Mouse (Mus musculus) limb, embryonic 14.5 days (tissue): ENCODE data around the gene Rnf217. TPM values are rescaled to one million over a fixed set of nuclear protein-coding genes. Genes with fewer than 3 reads are reported as not detected.

Experiments used
- ATAC-seq: fragments of 200-750 bp; cut with Nextera tagmentation; 2 replicates; pipeline ENCODE4 v1.8.0; 2017; ENCODE audit warnings: low read depth, moderate number of reproducible peaks, moderate TSS enrichment; ENCODE audit not compliant: low FRiP score
- DNase-seq: peaks from one replicate; pipeline ENCODE4 v3.0.0-alpha.2; 2015; ENCODE audit warnings: low spot score
- H3K27ac ChIP-seq: fragments of 300-500 bp; sonication (generic); replicated peaks from 2 replicates; pipeline ENCODE4 v1.5.1; 2014; ENCODE audit warnings: low read depth, mild to moderate bottlenecking, low read length, moderate library complexity, mixed read lengths
- H3K27me3 ChIP-seq: fragments of 300-500 bp; sonication (generic); 2 replicates; pipeline ENCODE4 v1.6.1; 2014; ENCODE audit warnings: low read length, mixed read lengths; ENCODE audit not compliant: control insufficient read depth, insufficient read depth
- H3K36me3 ChIP-seq: fragments of 300-500 bp; sonication (generic); 2 replicates; pipeline ENCODE4 v1.6.1; 2014; ENCODE audit warnings: mild to moderate bottlenecking, low read length, moderate library complexity, mixed read lengths; ENCODE audit not compliant: control insufficient read depth, insufficient read depth
- H3K4me1 ChIP-seq: fragments of 300-500 bp; sonication (generic); 2 replicates; pipeline ENCODE4 v1.6.1; 2014; ENCODE audit warnings: antibody characterized with exemption, low read length, mixed read lengths; ENCODE audit not compliant: control insufficient read depth, insufficient read depth
- H3K4me2 ChIP-seq: fragments of 300-500 bp; sonication (generic); replicated peaks from 2 replicates; pipeline ENCODE4 v1.6.1; 2014; ENCODE audit warnings: low read depth, mild to moderate bottlenecking, low read length, moderate library complexity; ENCODE audit not compliant: severe bottlenecking
- H3K4me3 ChIP-seq: fragments of 300-500 bp; sonication (generic); replicated peaks from 2 replicates; pipeline ENCODE4 v1.5.1; 2014; ENCODE audit warnings: low read length
- H3K9ac ChIP-seq: fragments of 300-500 bp; sonication (generic); 2 replicates; pipeline ENCODE4 v1.6.1; 2014; ENCODE audit warnings: mild to moderate bottlenecking, low read depth, low read length, moderate library complexity; ENCODE audit not compliant: severe bottlenecking
- H3K9me3 ChIP-seq: fragments of 300-500 bp; sonication (generic); 2 replicates; pipeline ENCODE4 v1.6.1; 2016; ENCODE audit warnings: low read length; ENCODE audit not compliant: control insufficient read depth
- POLR2A ChIP-seq: fragments of 200-500 bp; IDR thresholded peaks from 2 replicates; pipeline ENCODE4 v1.8.0; 2012; ENCODE audit warnings: inconsistent platforms, mild to moderate bottlenecking, moderate library complexity, borderline replicate concordance; ENCODE audit not compliant: insufficient read depth, insufficient read length; ENCODE audit errors: extremely low read depth
- WGBS: fragments of 180-500 bp; shearing (Covaris S2); extraction: QIAGEN DNeasy Blood & Tissue Kit; methylation state at CpG from one replicate; pipeline ENCODE4 v1.1.7; 2014; 5-methylcytosine and 5-hydroxymethylcytosine counted together
- polyA plus RNA-seq, 2 experiments: library from polyadenylated mRNA; depleted of rRNA in 1 of 2; stranded (reverse) in 1 of 2; unstranded in 1 of 2; fragments of >200 nt; fragmentation: Nextera tagmentation in 1 of 2; extraction: Ambion mirVana in 1 of 2; gene quantifications; 2 replicates each; pipeline versions ENCODE4 v1.2.1 to v1.2.3; 2012 to 2014

The Rnf217 gene
- polyA plus RNA-seq, 2 experiments: 3.8 to 4.4 TPM

DNA sequence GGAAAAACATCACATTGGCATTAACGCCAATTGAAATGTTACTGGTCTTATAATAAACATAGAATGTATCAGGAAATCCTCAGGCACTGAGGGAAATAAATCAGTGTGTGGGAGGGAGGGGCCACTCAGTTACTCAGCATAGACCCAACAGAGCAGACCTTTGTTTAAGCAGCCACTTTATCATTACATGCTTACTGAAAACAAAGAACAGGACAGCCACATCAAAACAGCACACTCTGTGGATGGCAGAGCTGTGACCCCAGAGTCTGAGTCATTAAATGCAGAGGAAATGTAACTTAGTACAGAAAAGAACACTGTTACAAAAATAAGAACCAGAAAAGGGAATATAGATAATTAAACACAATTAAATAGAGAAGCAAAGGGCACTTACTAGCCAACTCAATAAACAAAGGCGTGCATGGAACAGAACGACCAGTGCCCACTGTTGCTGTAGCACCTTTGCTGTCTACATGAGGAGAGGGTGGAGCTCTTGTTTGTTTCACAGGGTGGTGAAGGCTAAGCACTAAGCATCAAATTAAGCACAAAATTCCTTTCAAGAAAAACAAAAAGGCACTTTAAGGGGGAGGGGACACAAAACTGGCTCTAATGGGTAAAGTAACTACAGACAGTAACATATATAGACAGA is 16.8 kb downstream of the Rnf217 start:
- Histone ChIP-seq H3K36me3 (no peaks in the 10 kb centered on the region), H3K27me3 (no peaks in the 10 kb centered on the region), H3K9ac (no peak overlapping the region), H3K4me1 (peaks cover 14% of the 10 kb centered on the region; the same call in 1 of the 2 replicates), H3K4me3 (no peak overlapping the region), H3K4me2 (no peak overlapping the region), H3K9me3 (no peaks in the 10 kb centered on the region), H3K27ac (no peak overlapping the region)
- TF ChIP-seq POLR2A: no peak
- no peak for DNase-seq
- 39% methylated on average over 3 of the region's 3 CpGs for WGBS
- no peak for ATAC-seq

- ATAC-seq: no peak
- Histone ChIP-seq H3K27me3 (no peaks in the 10 kb centered on the region), H3K4me3 (no peak overlapping the region), H3K9ac (no peak overlapping the region), H3K36me3 (no peaks in the 10 kb centered on the region), H3K9me3 (no peaks in the 10 kb centered on the region), H3K4me2 (no peak overlapping the region), H3K27ac (no peak overlapping the region), H3K4me1 (no peaks in the 10 kb centered on the region)
- DNase-seq: no peak
- WGBS: 93% methylated on average over 4 of the region's 4 CpGs
- no peak for TF ChIP-seq POLR2A
These were observed 28.3 kb downstream of the Rnf217 start for GRCm38 (mm10) chr10:31580722-31581121.

GRCm38 (mm10) chr10:31580073-31580472 is 28.9 kb downstream of the Rnf217 start:
- WGBS: 83% methylated on average over 1 of the region's 1 CpGs
- H3K27me3 ChIP-seq: no peaks in the 10 kb centered on the region
- no peak overlapping the region for H3K4me3 ChIP-seq
- no peak overlapping the region for H3K27ac ChIP-seq
- TF ChIP-seq POLR2A: no peak
- no peaks in the 10 kb centered on the region for H3K4me1 ChIP-seq
- H3K9ac ChIP-seq: no peak overlapping the region
- H3K9me3 ChIP-seq: no peaks in the 10 kb centered on the region
- no peak overlapping the region for H3K4me2 ChIP-seq
- ATAC-seq (no peak), DNase-seq (no peak)
- no peaks in the 10 kb centered on the region for H3K36me3 ChIP-seq

DNA sequence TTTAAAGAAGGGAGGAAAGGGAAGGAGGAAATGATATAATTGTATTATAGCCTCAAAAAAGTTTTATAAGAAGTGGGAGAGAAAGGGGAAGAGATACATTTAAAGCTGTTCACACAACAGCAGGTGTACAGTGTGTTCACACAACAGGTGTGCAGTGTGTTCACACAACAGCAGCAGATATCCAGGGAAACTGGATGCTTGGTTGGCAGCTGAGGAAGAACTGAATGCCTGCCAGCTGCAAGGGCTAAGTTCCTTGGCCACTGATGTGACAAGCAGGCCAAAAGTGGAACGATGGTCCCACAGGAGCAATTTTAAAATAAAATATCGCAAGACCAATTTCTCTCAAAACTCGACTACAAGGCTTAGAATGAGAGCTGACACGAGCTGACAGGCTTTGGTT is 35.7 kb downstream of the Rnf217 start:
- WGBS: 77% methylated on average over 4 of the region's 4 CpGs
- DNase-seq (no peak), ATAC-seq (no peak)
- H3K4me2 ChIP-seq: no peak overlapping the region
- H3K27me3 ChIP-seq: no peaks in the 10 kb centered on the region
- H3K4me3 ChIP-seq: no peak overlapping the region
- TF ChIP-seq POLR2A: no peak
- no peaks in the 10 kb centered on the region for H3K4me1 ChIP-seq
- no peak overlapping the region for H3K27ac ChIP-seq
- H3K36me3 ChIP-seq: no peaks in the 10 kb centered on the region
- H3K9ac ChIP-seq: no peak overlapping the region
- H3K9me3 ChIP-seq: no peaks in the 10 kb centered on the region

DNA sequence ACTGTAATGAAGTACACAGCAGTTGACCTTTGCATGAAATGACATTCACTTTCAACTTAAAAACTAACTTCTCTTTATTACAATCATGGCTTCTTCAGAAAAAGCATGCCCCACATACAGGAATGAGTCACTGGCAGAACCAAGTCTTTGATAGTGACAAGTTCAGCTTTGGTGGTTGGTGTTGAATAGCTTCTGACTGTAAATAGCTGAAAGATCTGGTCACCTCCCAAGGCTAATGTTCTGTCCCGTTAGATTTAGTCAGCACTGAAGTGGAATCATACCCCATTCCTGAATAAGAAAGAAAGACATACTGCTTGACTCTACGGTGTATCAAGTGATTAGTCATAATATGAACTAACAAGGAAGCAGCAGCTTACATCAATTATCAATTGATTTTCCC is 51.7 kb downstream of the Rnf217 start:
- Histone ChIP-seq H3K9ac (no peak overlapping the region), H3K9me3 (no peaks in the 10 kb centered on the region), H3K27me3 (no peaks in the 10 kb centered on the region), H3K4me1 (no peaks in the 10 kb centered on the region), H3K36me3 (no peaks in the 10 kb centered on the region), H3K4me2 (no peak overlapping the region), H3K27ac (no peak overlapping the region), H3K4me3 (no peak overlapping the region)
- WGBS: 87% methylated on average over 2 of the region's 2 CpGs
- no peak for DNase-seq
- ATAC-seq: no peak
- no peak for TF ChIP-seq POLR2A
